Mouse (Mus musculus): Measurements from ENCODE around the gene Ptpro. TPM values are rescaled to one million over a fixed set of nuclear protein-coding genes. Genes with fewer than 3 reads are reported as not detected.

Gene Ptpro
- polyA plus RNA-seq, 1 experiment = 11.3 TPM

DNA sequence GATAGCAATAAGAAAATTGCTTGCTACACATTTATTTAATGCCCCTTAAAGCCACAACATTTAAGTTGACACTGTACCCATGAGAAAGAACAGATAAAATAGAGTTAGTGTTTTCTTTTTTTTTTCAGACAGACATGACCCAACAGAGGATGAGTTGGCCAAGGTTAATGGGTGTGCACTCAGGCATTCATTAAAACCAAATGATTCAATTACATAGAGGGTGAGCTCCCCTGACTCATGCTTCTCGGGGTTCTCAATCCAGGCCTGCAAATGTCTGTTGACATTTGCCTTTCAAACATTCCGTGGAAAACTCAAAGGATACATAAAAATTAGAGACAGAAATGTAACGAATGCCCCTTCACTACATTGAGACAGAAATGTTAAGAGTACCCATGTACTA is 79.7 kb downstream of the Ptpro start:
- whole genome bisulfite sequencing = 78% methylated on average over 3 of the region's 3 CpGs
- Histone ChIP-seq H3K4me3 (replicated peaks; ENCODE audit: control insufficient read depth, low read depth, low read length) (no peak overlapping the region), H3K27ac (ENCODE audit: control insufficient read depth, insufficient read depth, low read depth, low read length, poor library complexity) (no peak overlapping the region), H3K4me1 (ENCODE audit: control insufficient read depth, insufficient read depth, low read length) (no peaks in the 10 kb centered on the region)
- no peak for TF ChIP-seq CTCF (IDR thresholded peaks at IDR 0.05; ENCODE audit: control insufficient read depth, insufficient read depth, low read length)
- TF ChIP-seq POLR2A (IDR thresholded peaks at IDR 0.05; ENCODE audit: borderline replicate concordance, control insufficient read depth, low read depth, low read length) = no peak

DNA sequence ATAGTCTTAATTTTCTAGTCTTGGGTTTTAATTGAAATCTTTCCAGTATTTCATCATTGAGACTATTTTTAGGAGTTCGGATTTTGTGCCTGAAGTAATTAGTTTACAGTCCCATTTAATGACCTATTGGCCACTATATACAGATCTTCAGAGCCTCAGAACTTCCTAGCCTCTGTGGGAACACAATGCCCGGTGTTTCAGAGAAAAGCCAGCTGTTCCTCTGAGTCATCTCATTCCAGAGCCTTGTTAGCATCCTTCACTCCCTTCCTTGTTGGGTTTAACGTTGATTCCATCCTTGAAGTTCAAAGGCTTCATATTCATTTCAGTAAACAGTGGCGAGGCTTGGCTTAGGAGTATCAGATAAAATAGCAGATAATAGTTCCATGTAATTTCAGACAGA is 87.0 kb downstream of the Ptpro start:
- Histone ChIP-seq H3K4me1 (ENCODE audit: control insufficient read depth, insufficient read depth, low read length) (no peaks in the 10 kb centered on the region), H3K27ac (ENCODE audit: control insufficient read depth, insufficient read depth, low read depth, low read length, poor library complexity) (no peak overlapping the region), H3K4me3 (replicated peaks; ENCODE audit: control insufficient read depth, low read depth, low read length) (no peak overlapping the region)
- 36% methylated on average over 4 of the region's 4 CpGs for WGBS
- TF ChIP-seq CTCF (IDR thresholded peaks at IDR 0.05; ENCODE audit: control insufficient read depth, insufficient read depth, low read length) (no peak), POLR2A (IDR thresholded peaks at IDR 0.05; ENCODE audit: borderline replicate concordance, control insufficient read depth, low read depth, low read length) (no peak)

DNA sequence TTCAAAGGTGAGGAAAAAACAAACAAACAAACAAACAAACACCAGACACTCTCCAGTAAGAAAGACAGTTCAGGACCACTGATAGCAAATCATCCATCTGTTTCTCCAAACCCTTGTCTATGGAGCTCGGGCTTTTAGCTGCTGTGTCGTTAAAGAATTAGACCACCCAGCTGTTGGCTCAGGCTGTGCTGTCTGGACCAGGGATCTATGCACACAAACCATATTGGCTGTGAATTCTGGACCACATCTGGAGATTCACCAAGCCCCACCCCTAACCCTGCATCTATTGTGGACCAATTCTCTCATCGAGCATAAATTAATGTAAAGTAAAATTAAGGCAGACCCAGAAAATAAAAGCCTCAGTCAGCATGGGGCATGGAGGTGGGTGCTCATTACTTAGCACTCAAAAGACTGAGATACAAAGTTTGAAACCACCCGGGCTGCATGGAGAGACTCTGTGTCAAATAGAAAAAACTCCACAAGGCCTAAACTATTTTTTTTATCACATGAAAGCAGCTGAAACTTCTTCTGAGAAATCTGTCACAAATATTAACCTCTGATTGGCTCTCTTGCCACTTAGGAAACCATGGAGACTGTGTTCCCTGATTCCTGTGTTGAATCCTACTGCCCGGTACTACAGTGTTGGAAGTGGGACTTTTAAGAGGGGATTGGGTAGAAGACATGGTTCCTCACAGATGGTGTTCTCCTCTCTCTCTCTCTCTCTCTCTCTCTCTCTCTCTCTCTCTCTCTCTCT is 91.7 kb downstream of the Ptpro start:
- TF ChIP-seq CTCF (IDR thresholded peaks at IDR 0.05; ENCODE audit: control insufficient read depth, insufficient read depth, low read length) = no peak
- no peak for TF ChIP-seq POLR2A (IDR thresholded peaks at IDR 0.05; ENCODE audit: borderline replicate concordance, control insufficient read depth, low read depth, low read length)
- Histone ChIP-seq H3K4me3 (replicated peaks; ENCODE audit: control insufficient read depth, low read depth, low read length) (no peak overlapping the region), H3K4me1 (ENCODE audit: control insufficient read depth, insufficient read depth, low read length) (no peaks in the 10 kb centered on the region), H3K27ac (ENCODE audit: control insufficient read depth, insufficient read depth, low read depth, low read length, poor library complexity) (no peak overlapping the region)
- WGBS = 68% methylated on average over 5 of the region's 5 CpGs

DNA sequence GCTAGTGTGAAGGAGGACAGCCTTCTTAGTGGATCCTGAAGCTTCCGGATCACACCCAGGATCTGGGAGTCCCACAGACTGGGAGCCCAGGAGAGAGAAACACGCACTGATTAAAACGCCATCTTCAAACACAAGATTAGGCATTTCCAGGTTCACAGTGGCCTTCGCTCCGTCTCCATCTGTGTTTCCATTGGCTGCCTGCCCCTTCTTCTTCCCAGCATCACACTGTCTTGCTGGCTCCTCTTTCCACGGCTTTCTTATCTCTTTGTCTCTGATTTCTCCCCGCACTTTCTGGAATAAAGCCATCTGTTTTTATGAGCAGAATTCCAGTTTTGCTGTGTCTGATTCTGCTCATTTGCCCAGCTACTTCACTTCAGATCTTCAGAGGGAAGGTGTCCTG is 108.0 kb downstream of the Ptpro start:
- TF ChIP-seq POLR2A (IDR thresholded peaks at IDR 0.05; ENCODE audit: borderline replicate concordance, control insufficient read depth, low read depth, low read length) (no peak), CTCF (IDR thresholded peaks at IDR 0.05; ENCODE audit: control insufficient read depth, insufficient read depth, low read length) (no peak)

DNA sequence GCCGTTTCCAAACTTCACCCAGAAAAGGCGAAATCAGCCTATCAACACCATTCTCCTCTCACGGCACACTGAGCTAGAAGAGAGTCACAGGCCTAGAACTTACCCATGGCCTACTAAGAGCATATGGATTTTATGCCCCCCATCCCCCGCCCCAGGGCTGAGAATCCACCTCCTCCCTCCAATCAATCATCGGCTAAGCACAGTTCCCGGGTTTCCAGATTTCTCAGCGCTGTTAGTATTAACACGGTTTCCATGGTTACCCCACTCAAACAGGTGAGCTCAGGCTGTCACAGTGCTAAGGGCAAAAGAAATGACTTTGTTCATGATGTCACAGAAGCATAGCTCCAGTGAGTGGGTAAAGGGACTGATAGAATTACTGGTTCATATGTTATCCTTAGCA is 110.1 kb downstream of the Ptpro start:
- TF ChIP-seq CTCF (IDR thresholded peaks at IDR 0.05; ENCODE audit: control insufficient read depth, insufficient read depth, low read length) = no peak
- TF ChIP-seq POLR2A (IDR thresholded peaks at IDR 0.05; ENCODE audit: borderline replicate concordance, control insufficient read depth, low read depth, low read length) = no peak
- WGBS = 83% methylated on average over 8 of the region's 8 CpGs
- H3K4me3 ChIP-seq (replicated peaks; ENCODE audit: control insufficient read depth, low read depth, low read length) = no peak overlapping the region
- no peaks in the 10 kb centered on the region for H3K4me1 ChIP-seq (ENCODE audit: control insufficient read depth, insufficient read depth, low read length)
- H3K27ac ChIP-seq (ENCODE audit: control insufficient read depth, insufficient read depth, low read depth, low read length, poor library complexity) = no peak overlapping the region

More for the DNA sequence above, 108.0 kb downstream of the Ptpro start:
- Histone ChIP-seq H3K4me1 (ENCODE audit: control insufficient read depth, insufficient read depth, low read length) (no peaks in the 10 kb centered on the region), H3K4me3 (replicated peaks; ENCODE audit: control insufficient read depth, low read depth, low read length) (no peak overlapping the region), H3K27ac (ENCODE audit: control insufficient read depth, insufficient read depth, low read depth, low read length, poor library complexity) (no peak overlapping the region)
- WGBS = 88% methylated on average over 7 of the region's 7 CpGs

DNA sequence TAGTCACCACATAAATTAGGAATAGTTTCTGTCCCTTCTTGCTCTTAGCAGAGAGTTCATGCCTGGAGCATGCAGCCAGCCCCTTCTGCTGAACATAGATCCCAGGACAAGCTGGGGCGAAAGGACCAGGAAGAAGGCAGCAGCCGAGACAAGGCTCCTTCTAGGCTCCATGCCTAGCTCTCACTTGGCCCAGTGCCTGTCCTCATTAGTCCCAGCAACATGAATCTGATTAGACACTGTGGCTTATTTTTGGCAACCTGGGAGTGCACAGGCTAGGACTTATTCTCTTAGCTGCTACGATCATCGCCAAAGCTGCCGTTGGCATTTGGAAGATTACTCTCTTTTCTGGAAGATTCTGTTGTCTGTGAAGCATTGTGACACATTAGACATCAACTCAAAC is 112.6 kb downstream of the Ptpro start:
- H3K4me1 ChIP-seq (ENCODE audit: control insufficient read depth, insufficient read depth, low read length) = no peaks in the 10 kb centered on the region
- H3K27ac ChIP-seq (ENCODE audit: control insufficient read depth, insufficient read depth, low read depth, low read length, poor library complexity) = no peak overlapping the region
- TF ChIP-seq CTCF (IDR thresholded peaks at IDR 0.05; ENCODE audit: control insufficient read depth, insufficient read depth, low read length) (no peak), POLR2A (IDR thresholded peaks at IDR 0.05; ENCODE audit: borderline replicate concordance, control insufficient read depth, low read depth, low read length) (no peak)
- WGBS = 81% methylated on average over 5 of the region's 5 CpGs
- H3K4me3 ChIP-seq (replicated peaks; ENCODE audit: control insufficient read depth, low read depth, low read length) = no peak overlapping the region

DNA sequence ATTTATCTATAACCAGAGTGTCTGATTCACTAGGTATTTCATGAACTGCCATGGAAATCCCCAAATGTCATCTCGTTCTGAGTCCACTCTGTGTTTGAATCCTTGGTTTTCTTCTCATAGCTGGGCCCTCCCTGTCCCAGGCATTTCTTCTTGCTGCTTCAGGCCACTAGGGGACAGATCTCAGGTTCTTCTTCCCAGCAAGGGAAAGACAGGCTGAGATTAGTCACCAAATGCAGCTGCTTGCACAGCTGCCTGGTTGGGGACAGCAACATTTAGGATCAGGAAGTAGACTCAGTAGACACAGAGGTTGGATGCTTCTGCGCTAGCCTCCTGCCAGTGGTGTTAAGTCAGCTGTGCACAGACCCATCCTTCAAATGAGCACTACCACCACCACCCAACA is 113.5 kb downstream of the Ptpro start:
- no peak for TF ChIP-seq POLR2A (IDR thresholded peaks at IDR 0.05; ENCODE audit: borderline replicate concordance, control insufficient read depth, low read depth, low read length)
- TF ChIP-seq CTCF (IDR thresholded peaks at IDR 0.05; ENCODE audit: control insufficient read depth, insufficient read depth, low read length) = no peak
- no peak overlapping the region for H3K27ac ChIP-seq (ENCODE audit: control insufficient read depth, insufficient read depth, low read depth, low read length, poor library complexity)
- H3K4me3 ChIP-seq (replicated peaks; ENCODE audit: control insufficient read depth, low read depth, low read length) = no peak overlapping the region
- 72% methylated on average over 2 of the region's 2 CpGs for WGBS
- H3K4me1 ChIP-seq (ENCODE audit: control insufficient read depth, insufficient read depth, low read length) = no peaks in the 10 kb centered on the region

DNA sequence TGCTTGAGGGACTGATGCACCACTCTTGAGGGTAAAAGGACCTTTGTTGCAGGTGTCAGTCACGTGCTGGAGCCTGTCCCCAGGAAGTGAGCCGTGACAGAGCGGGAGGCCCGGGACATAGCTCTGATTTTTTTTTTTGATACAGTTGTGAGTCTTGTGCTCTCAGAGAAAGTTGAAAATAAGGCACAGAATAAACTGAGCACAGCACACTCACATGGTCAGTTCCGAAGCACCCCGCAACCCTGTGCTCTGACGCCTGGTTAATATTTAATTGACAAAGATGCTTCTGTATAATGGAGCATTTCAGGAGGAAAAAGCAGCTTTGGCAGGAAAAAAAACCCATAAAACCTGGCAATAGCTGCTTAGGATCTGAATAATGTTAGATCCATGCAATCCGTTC is 118.6 kb downstream of the Ptpro start:
- Histone ChIP-seq H3K27ac (ENCODE audit: control insufficient read depth, insufficient read depth, low read depth, low read length, poor library complexity) (no peak overlapping the region), H3K4me3 (replicated peaks; ENCODE audit: control insufficient read depth, low read depth, low read length) (no peak overlapping the region), H3K4me1 (ENCODE audit: control insufficient read depth, insufficient read depth, low read length) (no peaks in the 10 kb centered on the region)
- WGBS = 75% methylated on average over 8 of the region's 8 CpGs
- no peak for TF ChIP-seq POLR2A (IDR thresholded peaks at IDR 0.05; ENCODE audit: borderline replicate concordance, control insufficient read depth, low read depth, low read length)
- no peak for TF ChIP-seq CTCF (IDR thresholded peaks at IDR 0.05; ENCODE audit: control insufficient read depth, insufficient read depth, low read length)

DNA sequence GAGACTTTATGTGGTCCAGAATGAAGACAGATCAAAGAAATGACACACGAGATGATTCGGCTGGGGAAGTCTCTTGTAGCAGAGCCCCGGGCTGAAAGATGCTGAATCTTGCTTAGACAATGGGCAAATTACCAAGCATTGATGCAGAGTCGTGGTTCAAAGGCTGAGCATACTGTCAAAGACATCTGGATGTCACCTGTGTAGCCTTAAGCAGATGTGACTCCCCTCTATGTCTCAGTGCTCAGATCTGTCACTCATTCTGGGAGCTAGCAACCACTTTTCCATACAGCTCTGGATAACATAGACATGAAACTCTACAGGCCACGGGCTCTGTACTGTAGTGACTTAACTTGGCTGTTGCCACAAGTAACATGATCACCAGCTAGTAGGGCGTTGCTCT is 119.3 kb downstream of the Ptpro start:
- no peak overlapping the region for H3K27ac ChIP-seq (ENCODE audit: control insufficient read depth, insufficient read depth, low read depth, low read length, poor library complexity)
- TF ChIP-seq CTCF (IDR thresholded peaks at IDR 0.05; ENCODE audit: control insufficient read depth, insufficient read depth, low read length) = no peak
- no peak for TF ChIP-seq POLR2A (IDR thresholded peaks at IDR 0.05; ENCODE audit: borderline replicate concordance, control insufficient read depth, low read depth, low read length)
- no peak overlapping the region for H3K4me3 ChIP-seq (replicated peaks; ENCODE audit: control insufficient read depth, low read depth, low read length)
- 75% methylated on average over 6 of the region's 6 CpGs for WGBS
- no peaks in the 10 kb centered on the region for H3K4me1 ChIP-seq (ENCODE audit: control insufficient read depth, insufficient read depth, low read length)
